Mouse (Mus musculus) embryonic facial prominence, embryonic 15.5 days (tissue): Measurements from ENCODE around the gene Olfr1143. TPM values are rescaled to one million over a fixed set of nuclear protein-coding genes. Genes with fewer than 3 reads are reported as not detected.

Experiments used
- ATAC-seq: fragments of 200-750 bp; cut with Nextera tagmentation; 2 replicates; pipeline ENCODE4 v1.8.0; 2017; ENCODE audit warnings: low read depth, moderate TSS enrichment; ENCODE audit not compliant: insufficient number of reproducible peaks, low FRiP score, low TSS enrichment
- H3K27ac ChIP-seq: fragments of 300-500 bp; sonication (generic); replicated peaks from 2 replicates; pipeline ENCODE4 v1.5.1; 2015; ENCODE audit warnings: mild to moderate bottlenecking, inconsistent platforms
- H3K27me3 ChIP-seq: fragments of 300-500 bp; sonication (generic); 2 replicates; pipeline ENCODE4 v1.6.1; 2015; ENCODE audit warnings: inconsistent platforms
- H3K36me3 ChIP-seq: fragments of 300-500 bp; sonication (generic); 2 replicates; pipeline ENCODE4 v1.6.1; 2015; ENCODE audit warnings: mild to moderate bottlenecking, inconsistent platforms
- H3K4me1 ChIP-seq: fragments of 300-500 bp; sonication (generic); 2 replicates; pipeline ENCODE4 v1.6.1; 2015; ENCODE audit warnings: inconsistent platforms
- H3K4me2 ChIP-seq: fragments of 300-500 bp; sonication (generic); replicated peaks from 2 replicates; pipeline ENCODE4 v1.6.1; 2015; ENCODE audit warnings: mild to moderate bottlenecking, inconsistent platforms
- H3K4me3 ChIP-seq: fragments of 300-500 bp; sonication (generic); replicated peaks from 2 replicates; pipeline ENCODE4 v1.5.1; 2015; ENCODE audit warnings: mild to moderate bottlenecking, inconsistent platforms
- H3K9ac ChIP-seq: fragments of 300-500 bp; sonication (generic); 2 replicates; pipeline ENCODE4 v1.6.1; 2015; ENCODE audit warnings: inconsistent platforms
- H3K9me3 ChIP-seq: fragments of 300-500 bp; sonication (generic); replicated peaks from 2 replicates; pipeline ENCODE4 v1.6.1; 2016; ENCODE audit warnings: inconsistent platforms
- WGBS: fragments of 180-500 bp; shearing (Covaris S2); methylation state at CpG from one replicate; pipeline ENCODE4 v1.1.7; 2015; 5-methylcytosine and 5-hydroxymethylcytosine counted together
- polyA plus RNA-seq: library from polyadenylated mRNA; unstranded; fragments of >200 nt; fragmentation: Nextera tagmentation; extraction: Ambion mirVana; gene quantifications from 2 replicates; pipeline ENCODE4 v1.2.1, GENCODE M21; 2015

Olfr1143 gene
- 0.27 TPM in 1 of 2 replicates, not detected in the other for polyA plus RNA-seq

DNA sequence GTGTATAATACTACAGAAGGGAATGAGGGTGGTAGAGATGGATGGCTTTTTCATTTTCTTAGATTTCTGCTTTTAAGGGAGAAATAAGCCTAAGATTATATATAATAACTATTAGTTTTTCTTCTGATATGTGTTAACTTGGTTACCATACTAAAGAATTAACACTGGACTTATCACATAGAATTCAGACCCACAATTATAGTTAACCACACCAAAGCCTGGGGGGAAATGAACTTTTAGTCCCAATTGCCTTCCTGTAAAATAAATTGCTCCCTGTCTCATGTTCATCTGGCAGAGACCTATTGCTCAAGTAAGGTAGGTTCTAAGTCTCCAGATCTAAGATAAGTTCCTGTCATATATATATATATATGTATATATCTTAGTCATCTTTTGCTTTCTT lies at the start of gene Olfr1143:
Gene Olfr1143, plus strand, starts transcription at position 301 of the 400 bp plus-strand sequence.
- no peaks in the 10 kb centered on the region for H3K27me3 ChIP-seq
- no peak within 1 kb of the TSS for H3K4me3 ChIP-seq
- H3K27ac ChIP-seq, result no peak within 1 kb of the TSS
- no peaks in the 10 kb centered on the region for H3K9me3 ChIP-seq
- H3K4me2 ChIP-seq, result no peak within 1 kb of the TSS
- H3K9ac ChIP-seq, result no peak within 1 kb of the TSS
- H3K36me3 ChIP-seq, result no peaks in the 10 kb centered on the region
- ATAC-seq, result no peak
- H3K4me1 ChIP-seq, result no peaks in the 10 kb centered on the region

GRCm38 (mm10) chr2:87753891-87754290 lies 46.5 kb upstream of the Olfr1143 start, which contains the start of gene Olfr1141:
Gene Olfr1141, minus strand, starts transcription at chr2:87753991.
- no peaks in the 10 kb centered on the region for H3K4me1 ChIP-seq
- 70% methylated on average over 1 of the region's 1 CpGs for WGBS
- no peak for ATAC-seq
- H3K4me2 ChIP-seq, result no peak within 1 kb of the TSS
- H3K27ac ChIP-seq, result no peak within 1 kb of the TSS
- no peaks in the 10 kb centered on the region for H3K9me3 ChIP-seq
- no peak within 1 kb of the TSS for H3K9ac ChIP-seq
- H3K36me3 ChIP-seq, result no peaks in the 10 kb centered on the region
- H3K4me3 ChIP-seq, result no peak within 1 kb of the TSS
- no peaks in the 10 kb centered on the region for H3K27me3 ChIP-seq

DNA sequence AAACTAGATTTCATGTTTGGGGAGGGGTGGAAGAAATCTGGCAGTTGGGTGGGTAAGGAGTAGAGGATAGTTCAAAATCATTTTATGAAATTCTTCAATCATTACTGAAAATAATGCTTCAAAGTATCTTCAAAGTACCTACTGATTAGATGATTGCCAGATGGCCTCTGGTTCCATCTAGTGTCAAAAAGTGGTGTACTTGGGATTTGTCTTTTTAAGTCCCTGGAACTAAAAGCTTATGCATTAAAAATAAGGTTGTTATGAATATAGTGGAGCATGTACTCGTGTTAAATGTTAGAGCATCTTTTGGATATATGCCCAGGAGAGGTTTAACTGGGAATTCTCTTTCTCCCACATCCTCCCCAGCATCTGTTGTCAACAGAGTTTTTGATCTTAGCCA lies 24.2 kb upstream of the Olfr1143 start:
- WGBS, result 21% methylated on average over 1 of the region's 1 CpGs
- H3K36me3 ChIP-seq, result no peaks in the 10 kb centered on the region
- H3K27ac ChIP-seq, result no peak overlapping the region
- no peak for ATAC-seq
- H3K9ac ChIP-seq, result no peak overlapping the region
- H3K9me3 ChIP-seq, result no peaks in the 10 kb centered on the region
- no peaks in the 10 kb centered on the region for H3K27me3 ChIP-seq
- H3K4me1 ChIP-seq, result no peaks in the 10 kb centered on the region
- H3K4me2 ChIP-seq, result no peak overlapping the region
- H3K4me3 ChIP-seq, result no peak overlapping the region

GRCm38 (mm10) chr2:87779183-87779582 lies 21.2 kb upstream of the Olfr1143 start, which contains the start of gene Olfr152:
Gene Olfr152, plus strand, starts transcription at chr2:87779483.
- ATAC-seq, result no peak
- Histone ChIP-seq H3K27me3 (no peaks in the 10 kb centered on the region), H3K9me3 (no peaks in the 10 kb centered on the region), H3K4me2 (no peak within 1 kb of the TSS), H3K4me3 (no peak within 1 kb of the TSS), H3K9ac (no peak within 1 kb of the TSS), H3K27ac (no peak within 1 kb of the TSS), H3K4me1 (no peaks in the 10 kb centered on the region), H3K36me3 (no peaks in the 10 kb centered on the region)
- 75% methylated on average over 4 of the region's 4 CpGs for WGBS

GRCm38 (mm10) chr2:87809522-87809921 lies 9.1 kb downstream of the Olfr1143 start, which contains the start of gene Olfr1145:
Gene Olfr1145, plus strand, starts transcription at chr2:87809822.
- H3K27me3 ChIP-seq, result no peaks in the 10 kb centered on the region
- no peaks in the 10 kb centered on the region for H3K4me1 ChIP-seq
- H3K9ac ChIP-seq, result no peak within 1 kb of the TSS
- no peaks in the 10 kb centered on the region for H3K9me3 ChIP-seq
- H3K36me3 ChIP-seq, result no peaks in the 10 kb centered on the region
- no peak within 1 kb of the TSS for H3K27ac ChIP-seq
- no peak within 1 kb of the TSS for H3K4me2 ChIP-seq
- no peak for ATAC-seq
- no peak within 1 kb of the TSS for H3K4me3 ChIP-seq
- 70% methylated on average over 1 of the region's 1 CpGs for WGBS

GRCm38 (mm10) chr2:87830233-87830632 lies 29.8 kb downstream of the Olfr1143 start, which contains the start of gene Olfr1148:
Gene Olfr1148, plus strand, starts transcription at chr2:87830533.
- whole genome bisulfite sequencing, result 95% methylated on average over 1 of the region's 1 CpGs
- Histone ChIP-seq H3K27me3 (no peaks in the 10 kb centered on the region), H3K4me3 (no peak within 1 kb of the TSS)

GRCm38 (mm10) chr2:87843693-87844092 lies 43.3 kb downstream of the Olfr1143 start, which contains the start of gene Olfr1150-ps1:
Gene Olfr1150-ps1, plus strand, starts transcription at chr2:87843993.
- Histone ChIP-seq H3K27me3 (no peaks in the 10 kb centered on the region), H3K4me2 (no peak within 1 kb of the TSS), H3K36me3 (no peaks in the 10 kb centered on the region), H3K27ac (no peak within 1 kb of the TSS), H3K4me1 (no peaks in the 10 kb centered on the region), H3K4me3 (no peak within 1 kb of the TSS), H3K9me3 (no peaks in the 10 kb centered on the region), H3K9ac (no peak within 1 kb of the TSS)
- 83% methylated on average over 1 of the region's 1 CpGs for WGBS
- no peak for ATAC-seq

More at GRCm38 (mm10) chr2:87830233-87830632, 29.8 kb downstream of the Olfr1143 start, which contains the start of gene Olfr1148:
- Histone ChIP-seq H3K27ac (no peak within 1 kb of the TSS), H3K36me3 (no peaks in the 10 kb centered on the region), H3K9me3 (no peaks in the 10 kb centered on the region), H3K9ac (no peak within 1 kb of the TSS), H3K4me1 (no peaks in the 10 kb centered on the region), H3K4me2 (no peak within 1 kb of the TSS)
- no peak for ATAC-seq

Other genes with a start within 250 kb of the Olfr1143 start
- 0.17 TPM in 1 of 2 replicates, not detected in the other for gene Olfr1129, start 226.7 kb upstream of the Olfr1143 start, polyA plus RNA-seq
- not detected in 2 replicates for gene Olfr1130, start 194.4 kb upstream of the Olfr1143 start, polyA plus RNA-seq
- not detected in 2 replicates for gene Olfr1131, start 173.5 kb upstream of the Olfr1143 start, polyA plus RNA-seq
- gene Olfr1132, start 163.1 kb upstream of the Olfr1143 start, polyA plus RNA-seq, result not detected in 2 replicates
- 0.24 and 0.49 TPM in 2 replicates for gene Olfr1133, start 153.2 kb upstream of the Olfr1143 start, polyA plus RNA-seq
- gene Olfr1134, start 142.1 kb upstream of the Olfr1143 start, polyA plus RNA-seq, result not detected in 2 replicates
- not detected in 2 replicates for gene Olfr1135, start 126.9 kb upstream of the Olfr1143 start, polyA plus RNA-seq
- not detected in 2 replicates for gene Olfr1136, start 106.6 kb upstream of the Olfr1143 start, polyA plus RNA-seq
- 0.16 TPM in 1 of 2 replicates, not detected in the other for gene Olfr1137, start 87.4 kb upstream of the Olfr1143 start, polyA plus RNA-seq
- not detected in 2 replicates for gene Olfr1138, start 60.6 kb upstream of the Olfr1143 start, polyA plus RNA-seq
- gene Olfr1140, start 56.8 kb upstream of the Olfr1143 start, polyA plus RNA-seq, result 0.39 TPM in 1 of 2 replicates, not detected in the other
- not detected in 2 replicates for gene Olfr1141, start 46.6 kb upstream of the Olfr1143 start, polyA plus RNA-seq
- gene Olfr152, start 21.1 kb upstream of the Olfr1143 start, polyA plus RNA-seq, result 0.17 TPM in 1 of 2 replicates, not detected in the other
- not detected in 2 replicates for gene Olfr1145, start 9.2 kb downstream of the Olfr1143 start, polyA plus RNA-seq
- not detected in 2 replicates for gene Olfr1148, start 29.9 kb downstream of the Olfr1143 start, polyA plus RNA-seq
- gene Olfr1150-ps1, start 43.4 kb downstream of the Olfr1143 start, polyA plus RNA-seq, result 0.04 TPM in 1 of 2 replicates, not detected in the other
- not detected in 2 replicates for gene Olfr1151, start 55.3 kb downstream of the Olfr1143 start, polyA plus RNA-seq
- gene Olfr1152, start 65.9 kb downstream of the Olfr1143 start, polyA plus RNA-seq, result 0.05 TPM in 1 of 2 replicates, not detected in the other
- gene Olfr1153, start 94.4 kb downstream of the Olfr1143 start, polyA plus RNA-seq, result not detected in 2 replicates
- gene Olfr1154, start 104.6 kb downstream of the Olfr1143 start, polyA plus RNA-seq, result not detected in 2 replicates
- gene Olfr1155, start 144.5 kb downstream of the Olfr1143 start, polyA plus RNA-seq, result 0.17 TPM in 1 of 2 replicates, not detected in the other
- gene Olfr1156, start 152.5 kb downstream of the Olfr1143 start, polyA plus RNA-seq, result 0.07 TPM in 1 of 2 replicates, not detected in the other
- 0.03 TPM in 1 of 2 replicates, not detected in the other for gene Olfr1157, start 167.7 kb downstream of the Olfr1143 start, polyA plus RNA-seq
- gene Olfr74, start 174.1 kb downstream of the Olfr1143 start, polyA plus RNA-seq, result not detected in 2 replicates
- gene Olfr1158, start 189.5 kb downstream of the Olfr1143 start, polyA plus RNA-seq, result not detected in 2 replicates
- gene Olfr1160, start 207.7 kb downstream of the Olfr1143 start, polyA plus RNA-seq, result 0.17 TPM in 1 of 2 replicates, not detected in the other
- gene Olfr1161, start 222.2 kb downstream of the Olfr1143 start, polyA plus RNA-seq, result not detected in 2 replicates
- 0.11 and 0.18 TPM in 2 replicates for gene Olfr73, start 237.1 kb downstream of the Olfr1143 start, polyA plus RNA-seq